Mouse (Mus musculus): ENCODE measurements around the gene Fnbp1l. TPM values are rescaled to one million over a fixed set of nuclear protein-coding genes. Genes with fewer than 3 reads are reported as not detected.

Gene Fnbp1l
- total RNA-seq (2014; fragmentation: Nextera tagmentation) (not detected in 2 replicates), total RNA-seq (2017) (0.06 and 0.11 TPM in 2 replicates), polyA plus RNA-seq (2012) (not detected in 2 replicates)

GRCm38 (mm10) chr3:122618991-122619930 is at the start of gene Fnbp1l:
TSS of gene Fnbp1l (minus strand) at chr3:122619715.
- TF ChIP-seq CTCF (IDR thresholded peaks at IDR 0.05; ENCODE audit: low read depth, low read length) (no peak), TAL1 (conservative IDR thresholded peaks at IDR 0.05; ENCODE audit: low read depth, low read length) (no peak), POLR2AphosphoS5 (IDR thresholded peaks at IDR 0.05; ENCODE audit: insufficient replicate concordance, low read depth, low read length) (no peak), GATA2 (IDR thresholded peaks at IDR 0.05; ENCODE audit: borderline replicate concordance, low read depth, low read length) (no peak), GATA1 (IDR thresholded peaks at IDR 0.05; ENCODE audit: borderline replicate concordance, low read length) (no peak)
- DNase-seq (ENCODE audit: low spot score) (no peak), ATAC-seq (ENCODE audit: extremely low read depth, insufficient number of reproducible peaks, low FRiP score, poor library complexity, severe bottlenecking) (no peak)
- no peak within 1 kb of the TSS for H3K4me3 ChIP-seq (ENCODE audit: low read depth, low read length)
- H3K9me3 ChIP-seq (replicated peaks): peaks cover 15% of the 10 kb centered on the region
- H3K27me3 ChIP-seq (ENCODE audit: insufficient read depth, low read length): no peaks in the 10 kb centered on the region
- no peaks in the 10 kb centered on the region for H3K4me1 ChIP-seq (ENCODE audit: insufficient read depth, low read depth, low read length)
- no peaks in the 10 kb centered on the region for H3K36me3 ChIP-seq (replicated peaks)

GRCm38 (mm10) chr3:122660795-122661194 is 41.3 kb upstream of the Fnbp1l start:
- Histone ChIP-seq H3K36me3 (replicated peaks) (no peaks in the 10 kb centered on the region), H3K9me3 (replicated peaks) (no peaks in the 10 kb centered on the region), H3K4me1 (ENCODE audit: insufficient read depth, low read depth, low read length) (no peaks in the 10 kb centered on the region), H3K4me3 (ENCODE audit: low read depth, low read length) (no peak overlapping the region), H3K27me3 (ENCODE audit: insufficient read depth, low read length) (no peaks in the 10 kb centered on the region)
- ATAC-seq (ENCODE audit: extremely low read depth, insufficient number of reproducible peaks, low FRiP score, poor library complexity, severe bottlenecking) (no peak), DNase-seq (ENCODE audit: low spot score) (no peak)
- TF ChIP-seq TAL1 (conservative IDR thresholded peaks at IDR 0.05; ENCODE audit: low read depth, low read length) (no peak), CTCF (IDR thresholded peaks at IDR 0.05; ENCODE audit: low read depth, low read length) (no peak), GATA1 (IDR thresholded peaks at IDR 0.05; ENCODE audit: borderline replicate concordance, low read length) (no peak), POLR2AphosphoS5 (IDR thresholded peaks at IDR 0.05; ENCODE audit: insufficient replicate concordance, low read depth, low read length) (no peak), GATA2 (IDR thresholded peaks at IDR 0.05; ENCODE audit: borderline replicate concordance, low read depth, low read length) (no peak)

- TF ChIP-seq GATA1 (IDR thresholded peaks at IDR 0.05; ENCODE audit: borderline replicate concordance, low read length) (no peak), GATA2 (IDR thresholded peaks at IDR 0.05; ENCODE audit: borderline replicate concordance, low read depth, low read length) (no peak), POLR2AphosphoS5 (IDR thresholded peaks at IDR 0.05; ENCODE audit: insufficient replicate concordance, low read depth, low read length) (no peak), TAL1 (conservative IDR thresholded peaks at IDR 0.05; ENCODE audit: low read depth, low read length) (no peak), CTCF (IDR thresholded peaks at IDR 0.05; ENCODE audit: low read depth, low read length) (no peak)
- ATAC-seq (ENCODE audit: extremely low read depth, insufficient number of reproducible peaks, low FRiP score, poor library complexity, severe bottlenecking) (no peak), DNase-seq (ENCODE audit: low spot score) (no peak)
- no peaks in the 10 kb centered on the region for H3K36me3 ChIP-seq (replicated peaks)
- H3K4me1 ChIP-seq (ENCODE audit: insufficient read depth, low read depth, low read length): no peaks in the 10 kb centered on the region
- H3K4me3 ChIP-seq (ENCODE audit: low read depth, low read length): no peak overlapping the region
- H3K9me3 ChIP-seq (replicated peaks): no peaks in the 10 kb centered on the region
- no peaks in the 10 kb centered on the region for H3K27me3 ChIP-seq (ENCODE audit: insufficient read depth, low read length)
These were observed 39.9 kb upstream of the Fnbp1l start for GRCm38 (mm10) chr3:122659261-122659917.

- Histone ChIP-seq H3K36me3 (replicated peaks) (no peaks in the 10 kb centered on the region), H3K4me3 (ENCODE audit: low read depth, low read length) (no peak overlapping the region), H3K9me3 (replicated peaks) (no peaks in the 10 kb centered on the region), H3K27me3 (ENCODE audit: insufficient read depth, low read length) (no peaks in the 10 kb centered on the region), H3K4me1 (ENCODE audit: insufficient read depth, low read depth, low read length) (no peaks in the 10 kb centered on the region)
- DNase-seq (ENCODE audit: low spot score) (no peak), ATAC-seq (ENCODE audit: extremely low read depth, insufficient number of reproducible peaks, low FRiP score, poor library complexity, severe bottlenecking) (no peak)
- TF ChIP-seq TAL1 (conservative IDR thresholded peaks at IDR 0.05; ENCODE audit: low read depth, low read length): no peak
- no peak for TF ChIP-seq POLR2AphosphoS5 (IDR thresholded peaks at IDR 0.05; ENCODE audit: insufficient replicate concordance, low read depth, low read length)
- TF ChIP-seq GATA1 (IDR thresholded peaks at IDR 0.05; ENCODE audit: borderline replicate concordance, low read length): no peak
These were observed 27.8 kb upstream of the Fnbp1l start for GRCm38 (mm10) chr3:122647195-122647837.

GRCm38 (mm10) chr3:122640286-122640685 is 20.8 kb upstream of the Fnbp1l start:
- Histone ChIP-seq H3K4me1 (ENCODE audit: insufficient read depth, low read depth, low read length) (no peaks in the 10 kb centered on the region), H3K36me3 (replicated peaks) (no peaks in the 10 kb centered on the region), H3K27me3 (ENCODE audit: insufficient read depth, low read length) (no peaks in the 10 kb centered on the region), H3K4me3 (ENCODE audit: low read depth, low read length) (no peak overlapping the region), H3K9me3 (replicated peaks) (no peaks in the 10 kb centered on the region)
- DNase-seq (ENCODE audit: low spot score): no peak
- TF ChIP-seq POLR2AphosphoS5 (IDR thresholded peaks at IDR 0.05; ENCODE audit: insufficient replicate concordance, low read depth, low read length): no peak
- TF ChIP-seq GATA2 (IDR thresholded peaks at IDR 0.05; ENCODE audit: borderline replicate concordance, low read depth, low read length): no peak
- no peak for ATAC-seq (ENCODE audit: extremely low read depth, insufficient number of reproducible peaks, low FRiP score, poor library complexity, severe bottlenecking)

- Histone ChIP-seq H3K9me3 (replicated peaks) (no peaks in the 10 kb centered on the region), H3K27me3 (ENCODE audit: insufficient read depth, low read length) (no peaks in the 10 kb centered on the region), H3K4me1 (ENCODE audit: insufficient read depth, low read depth, low read length) (no peaks in the 10 kb centered on the region), H3K36me3 (replicated peaks) (no peaks in the 10 kb centered on the region), H3K4me3 (ENCODE audit: low read depth, low read length) (no peak overlapping the region)
- TF ChIP-seq GATA2 (IDR thresholded peaks at IDR 0.05; ENCODE audit: borderline replicate concordance, low read depth, low read length): no peak
- no peak for TF ChIP-seq TAL1 (conservative IDR thresholded peaks at IDR 0.05; ENCODE audit: low read depth, low read length)
- no peak for TF ChIP-seq CTCF (IDR thresholded peaks at IDR 0.05; ENCODE audit: low read depth, low read length)
- no peak for TF ChIP-seq POLR2AphosphoS5 (IDR thresholded peaks at IDR 0.05; ENCODE audit: insufficient replicate concordance, low read depth, low read length)
- TF ChIP-seq GATA1 (IDR thresholded peaks at IDR 0.05; ENCODE audit: borderline replicate concordance, low read length): no peak
- no peak for DNase-seq (ENCODE audit: low spot score)
- no peak for ATAC-seq (ENCODE audit: extremely low read depth, insufficient number of reproducible peaks, low FRiP score, poor library complexity, severe bottlenecking)
These were observed 19.6 kb upstream of the Fnbp1l start for GRCm38 (mm10) chr3:122639197-122639475.

All from G1E (cell line).